Mouse (Mus musculus) gastrocnemius, postnatal 14 days (tissue): ENCODE data around the gene 1700024P04Rik. TPM values are rescaled to one million over a fixed set of nuclear protein-coding genes. Genes with fewer than 3 reads are reported as not detected.
"Not testable (repeated sequence)": the region's sequence is repeated elsewhere in the genome, so short reads cannot be mapped to it uniquely, and the experiment has no call there.

Source experiments
- DNase-seq: peaks from one replicate; pipeline ENCODE4 v3.0.0; 2021; ENCODE audit warnings: mixed read lengths
- intact Hi-C: fragments of 180-260 bp; cut with DNase I; formaldehyde crosslinking; loops from one replicate; pipeline ENCODE4 v1.15.1; 2025; ENCODE audit warnings: low total_unique reads
- long read RNA-seq, 2 experiments: library from polyadenylated mRNA; stranded (forward); transcript quantifications; one replicate each; pipeline ENCODE4 v2.0.0; 2021
- total RNA-seq, 2 experiments: library from RNA; stranded (reverse); gene quantifications; 2 replicates each; pipeline ENCODE4 v1.2.3; 2021

Gene 1700024P04Rik
- total RNA-seq = not detected
- long read RNA-seq, experiment 1 = 0 reads
- long read RNA-seq, experiment 2 = 0 reads

- DNase-seq = no peak
- intact Hi-C loops = no loop called here
Observed at GRCm38 (mm10) chr13:98984465-98984864, at the start of gene 1700024P04Rik. Gene 1700024P04Rik, minus strand, starts transcription at chr13:98984565.

GRCm38 (mm10) chr13:99031223-99032216 lies 47.2 kb upstream of the 1700024P04Rik start:
- intact Hi-C loops = no loop called here
- DNase-seq = no peak

GRCm38 (mm10) chr13:99030579-99031200 lies 46.3 kb upstream of the 1700024P04Rik start:
- intact Hi-C loops = no loop called here
- DNase-seq = no peak

- intact Hi-C loops = no loop called here
- no peak for DNase-seq
Observed at GRCm38 (mm10) chr13:99025268-99025667, 40.9 kb upstream of the 1700024P04Rik start.

GRCm38 (mm10) chr13:99022036-99022435 lies 37.7 kb upstream of the 1700024P04Rik start:
- no peak for DNase-seq
- intact Hi-C loops = no loop called here

- no peak for DNase-seq
- intact Hi-C loops = no loop called here
Observed at GRCm38 (mm10) chr13:99021181-99021580, 36.8 kb upstream of the 1700024P04Rik start.

- intact Hi-C loops = no loop called here
- no peak for DNase-seq
Observed at GRCm38 (mm10) chr13:99019831-99020669, 35.7 kb upstream of the 1700024P04Rik start.

GRCm38 (mm10) chr13:99018526-99019201 lies 34.3 kb upstream of the 1700024P04Rik start:
- intact Hi-C loops = no loop called here
- peak; percentile 34 for DNase-seq

GRCm38 (mm10) chr13:99016696-99017095 lies 32.3 kb upstream of the 1700024P04Rik start:
- intact Hi-C loops = no loop called here
- DNase-seq = no peak

- intact Hi-C loops = no loop called here
- DNase-seq = no peak
Observed at GRCm38 (mm10) chr13:99012891-99013290, 28.5 kb upstream of the 1700024P04Rik start.

GRCm38 (mm10) chr13:99008013-99008412 lies 23.6 kb upstream of the 1700024P04Rik start:
- DNase-seq = no peak
- intact Hi-C loops = no loop called here

- DNase-seq = no peak
- intact Hi-C loops = no loop called here
Observed at GRCm38 (mm10) chr13:99006389-99007099, 22.2 kb upstream of the 1700024P04Rik start.

GRCm38 (mm10) chr13:99001652-99002051 lies 17.3 kb upstream of the 1700024P04Rik start:
- intact Hi-C loops = not testable (repeated sequence)

GRCm38 (mm10) chr13:98997025-98997424 lies 12.7 kb upstream of the 1700024P04Rik start:
- DNase-seq = no peak
- intact Hi-C loops = no loop called here

More at GRCm38 (mm10) chr13:99001652-99002051, 17.3 kb upstream of the 1700024P04Rik start:
- DNase-seq = not testable (repeated sequence)

GRCm38 (mm10) chr13:98977070-98977785 lies 7.1 kb downstream of the 1700024P04Rik start:
- no peak for DNase-seq
- intact Hi-C loops = no loop called here

- DNase-seq, intact Hi-C loops: not testable (repeated sequence)
Observed at GRCm38 (mm10) chr13:98976022-98976421, 8.3 kb downstream of the 1700024P04Rik start.

- intact Hi-C loops = no loop called here
- DNase-seq = no peak
Observed at GRCm38 (mm10) chr13:98972090-98972489, 12.3 kb downstream of the 1700024P04Rik start.

- DNase-seq = no peak
- intact Hi-C loops = no loop called here
Observed at GRCm38 (mm10) chr13:98971641-98972040, 12.7 kb downstream of the 1700024P04Rik start.
